Mouse (Mus musculus) thymus, postnatal 4 days (tissue): ENCODE data around the gene Gorasp2.

Source experiments
- DNase-seq: peaks from one replicate; pipeline ENCODE4 v3.0.0; 2021

Gorasp2 gene

GRCm38 (mm10) chr2:70751655-70752054 is 90.3 kb downstream of the Gorasp2 start:
- no peak for DNase-seq

GRCm38 (mm10) chr2:70752149-70752548 is 90.8 kb downstream of the Gorasp2 start:
- no peak for DNase-seq
